Mouse (Mus musculus) heart, postnatal 0 days (tissue): Measurements from ENCODE around the gene Hlcs.

Source experiments
- CTCF ChIP-seq: IDR thresholded peaks from 2 replicates; pipeline ENCODE4 v1.5.1; 2016; ENCODE audit warnings: antibody characterized with exemption, control low read depth, low read depth
- EP300 ChIP-seq: IDR thresholded peaks from 2 replicates; pipeline ENCODE4 v1.6.1; 2016; ENCODE audit warnings: antibody characterized with exemption, low read depth

GRCm38 (mm10) chr16:94085603-94086285, 227.6 kb downstream of the Hlcs start:
- TF ChIP-seq CTCF: no peak
- no peak for TF ChIP-seq EP300
